Comparison of ENCODE assay signal across 22 mouse cellular contexts in the genomic region with DNA sequence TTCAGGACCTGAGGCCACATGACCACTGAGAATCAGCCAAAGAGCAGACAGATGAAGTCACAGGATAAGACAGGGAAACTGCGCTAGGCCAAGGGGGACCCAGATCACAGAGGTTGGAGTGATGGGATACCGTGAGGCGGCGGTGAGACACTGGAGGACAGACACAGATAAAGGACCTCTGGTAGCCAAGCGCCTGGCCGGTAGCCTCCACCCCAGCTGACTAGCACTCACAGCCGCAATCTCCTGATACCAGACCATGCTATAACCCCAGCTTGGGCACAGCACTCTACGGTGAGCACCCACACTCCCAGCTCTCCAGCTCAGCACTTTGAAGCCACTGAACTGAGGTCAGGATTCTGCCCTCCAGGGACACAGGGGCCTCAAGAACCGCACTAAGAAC. TPM values are rescaled to one million over a fixed set of nuclear protein-coding genes. Genes with fewer than 3 reads are reported as not detected.
DNase-seq lines count a peak whose midpoint lies in the region; ATAC-seq and TF ChIP-seq lines count a peak whose summit lies in the region.
"Had no signal": no experiment of that assay in that cellular context is flagged by ENCODE, and none has a peak within 500 bp of the region (broad histone marks: within the 10 kb centered on the region; RNA-seq: fewer than 3 reads in every experiment).

No protein-coding gene starts in this region.

- H3K9me3 ChIP-seq in heart, embryonic 12.5 days (replicated peaks), result peaks cover 9% of the 10 kb centered on the region
- H3K9me3 ChIP-seq: G1E had no signal

- no peak for ATAC-seq in heart, embryonic 12.5 days (ENCODE audit: insufficient number of reproducible peaks, low FRiP score)
- ATAC-seq: activated CD4-positive, CD25-positive, alpha-beta regulatory T cell, adult 4 months; CD4-positive, CD25-positive, alpha-beta regulatory T cell, adult 4 months; Patski had no signal

- TF ChIP-seq EP300 in heart, adult 2 months (IDR thresholded peaks at IDR 0.05; ENCODE audit: insufficient read depth, low read depth, low read length), result no peak

- intact Hi-C loops in gastrocnemius, adult 2 months (cut with DNase I), result no loop called here
- intact Hi-C loops in gastrocnemius, postnatal 36 days (cut with DNase I), result no loop called here
- intact Hi-C loops in heart, adult 2 months (cut with DNase I), result no loop called here
- intact Hi-C loops in left cerebral cortex, adult 2 months (cut with DNase I), result no loop called here
- intact Hi-C loops in left cerebral cortex, postnatal 10 days (cut with DNase I), result no loop called here

- DNase-seq in gastrocnemius, adult 2 months, result no peak
- no peak for DNase-seq in gastrocnemius, postnatal 36 days
- DNase-seq in heart, adult 11 months, result peak; percentile 94
- no peak for DNase-seq in heart, adult 2 months
- DNase-seq in heart, adult 8-10 months (ENCODE audit: low spot score), result no peak
- no peak for DNase-seq in left cerebral cortex, adult 2 months (ENCODE audit: extremely low spot score in 1 of 2, low spot score in 2 of 2)
- DNase-seq in left cerebral cortex, postnatal 10 days (ENCODE audit: extremely low spot score in 1 of 2, low spot score in 2 of 2), result no peak
- DNase-seq: adrenal gland, adult 2 months; adrenal gland, adult 8-10 months; adrenal gland, postnatal 10 days; adrenal gland, postnatal 14 days; adrenal gland, postnatal 25 days; adrenal gland, postnatal 36 days; B cell, adult 2 months; cerebellum, adult 11 months; cerebellum, adult 11-12 months had no signal

- no peak overlapping the region for H3K4me2 ChIP-seq in heart, embryonic 12.5 days

- 69% methylated on average over 9 of the region's 9 CpGs for WGBS in heart, embryonic 12.5 days
- 78% methylated on average over 9 of the region's 9 CpGs for WGBS in heart, adult 2 months

- no peaks in the 10 kb centered on the region for H3K79me2 ChIP-seq in heart, adult 2 months (replicated peaks; ENCODE audit: control insufficient read depth, insufficient read depth, low read length)

- peaks cover 19% of the 10 kb centered on the region for H3K4me1 ChIP-seq in heart, embryonic 12.5 days (replicated peaks)
- peaks cover 25% of the 10 kb centered on the region for H3K4me1 ChIP-seq in heart, adult 2 months (ENCODE audit: control insufficient read depth, insufficient read depth, low read length)

- H3K4me3 ChIP-seq in gastrocnemius, adult 2 months, result no peak overlapping the region
- H3K4me3 ChIP-seq in heart, embryonic 12.5 days, result no peak overlapping the region
- H3K4me3 ChIP-seq in heart, adult 2 months, result no peak overlapping the region
- H3K4me3 ChIP-seq in left cerebral cortex, adult 2 months, result no peak overlapping the region

- H3K9ac ChIP-seq in heart, embryonic 12.5 days, result no peak overlapping the region
- H3K9ac ChIP-seq in heart, adult 2 months (ENCODE audit: low read depth, low read length), result no peak overlapping the region

- H3K27me3 ChIP-seq in heart, embryonic 12.5 days (replicated peaks), result no peaks in the 10 kb centered on the region
- H3K27me3 ChIP-seq in heart, adult 2 months (ENCODE audit: control insufficient read depth, insufficient read depth, low read length), result no peaks in the 10 kb centered on the region
- H3K27me3 ChIP-seq: Patski had no signal

- H3K27ac ChIP-seq in gastrocnemius, adult 2 months, result peak overlapping the region; percentile 74
- no peak overlapping the region for H3K27ac ChIP-seq in heart, embryonic 12.5 days (ENCODE audit: poor library complexity, severe bottlenecking)
- peak overlapping the region; percentile 23; the same call in 1 of the 2 replicates for H3K27ac ChIP-seq in heart, adult 2 months
- H3K27ac ChIP-seq in left cerebral cortex, adult 2 months, result peak overlapping the region; percentile 73

- TF ChIP-seq CTCF in gastrocnemius, adult 2 months (IDR thresholded peaks at IDR 0.05), result no peak
- no peak for TF ChIP-seq CTCF in heart, adult 2 months (IDR thresholded peaks at IDR 0.05)
- no peak for TF ChIP-seq CTCF in left cerebral cortex, adult 2 months (IDR thresholded peaks at IDR 0.05)

- no peak for TF ChIP-seq POLR2A in heart, adult 2 months (IDR thresholded peaks at IDR 0.05; ENCODE audit: insufficient read depth, low read depth, low read length)

- no peaks in the 10 kb centered on the region for H3K36me3 ChIP-seq in heart, embryonic 12.5 days
- no peaks in the 10 kb centered on the region for H3K36me3 ChIP-seq in heart, adult 2 months (ENCODE audit: control insufficient read depth, insufficient read depth, low read length)
- H3K36me3 ChIP-seq: G1E had no signal

RNA-seq across cellular contexts. Expression of a gene that starts 26.4 kb away (rescaled TPM):
- total RNA-seq in gastrocnemius, adult 2 months (2021), result 10 to 100 TPM; 16.1 to 20.7 TPM
- 10 to 100 TPM; 23.3 to 28.2 TPM for total RNA-seq in gastrocnemius, postnatal 36 days (2021)
- 0.24 and 0.30 TPM in 2 replicates for polyA plus RNA-seq in heart, embryonic 12.5 days (2016; fragmentation: Nextera tagmentation; extraction: Ambion mirVana)
- total RNA-seq in heart, adult 2 months (2021), result 10 to 100 TPM; 32.8 to 38.8 TPM
- 17.2 and 19.2 TPM in 2 replicates for polyA plus RNA-seq in heart, adult 2 months (2012; rRNA removed)
- 10 to 100 TPM; 33.9 to 43.8 (median 38.8) TPM for total RNA-seq in heart, adult 8-10 months (2022)
- total RNA-seq in left cerebral cortex, adult 2 months (2021), result 100 to 1,000 TPM; 230 to 237 TPM
- total RNA-seq in left cerebral cortex, postnatal 10 days (2021), result 10 to 100 TPM; 95.0 to 95.2 TPM
- polyA plus RNA-seq: C2C12, G1E had no signal
